Mouse (Mus musculus) kidney, postnatal 14 days (tissue): ENCODE data around the gene Slc1a3.
A peak's percentile ranks its signal among the peaks of the same experiment; 100 is the strongest.

Experiments used
- DNase-seq: peaks from one replicate; pipeline ENCODE4 v3.0.0; 2022; ENCODE audit warnings: mixed read lengths

Slc1a3 gene

GRCm38 (mm10) chr15:8601312-8602146 is 109.0 kb downstream of the Slc1a3 start:
- DNase-seq = no peak

- DNase-seq = no peak
These were observed 114.1 kb downstream of the Slc1a3 start for GRCm38 (mm10) chr15:8596375-8596900.

- no peak for DNase-seq
These were observed 115.3 kb downstream of the Slc1a3 start for GRCm38 (mm10) chr15:8595226-8595625.

GRCm38 (mm10) chr15:8589503-8590116 is 121.0 kb downstream of the Slc1a3 start:
- peak; percentile 76 for DNase-seq

- no peak for DNase-seq
These were observed 122.5 kb downstream of the Slc1a3 start for GRCm38 (mm10) chr15:8588065-8588464.

- no peak for DNase-seq
These were observed 123.7 kb downstream of the Slc1a3 start for GRCm38 (mm10) chr15:8586822-8587281.
